Mouse (Mus musculus) forelimb bud, embryonic 11.5 days (tissue): ENCODE data around the gene Prkar1a.

ENCODE experiments used
- DNase-seq: peaks from one replicate; pipeline ENCODE4 v3.0.0-alpha.2; 2012; ENCODE audit warnings: low read depth, low spot score

Prkar1a gene

DNA sequence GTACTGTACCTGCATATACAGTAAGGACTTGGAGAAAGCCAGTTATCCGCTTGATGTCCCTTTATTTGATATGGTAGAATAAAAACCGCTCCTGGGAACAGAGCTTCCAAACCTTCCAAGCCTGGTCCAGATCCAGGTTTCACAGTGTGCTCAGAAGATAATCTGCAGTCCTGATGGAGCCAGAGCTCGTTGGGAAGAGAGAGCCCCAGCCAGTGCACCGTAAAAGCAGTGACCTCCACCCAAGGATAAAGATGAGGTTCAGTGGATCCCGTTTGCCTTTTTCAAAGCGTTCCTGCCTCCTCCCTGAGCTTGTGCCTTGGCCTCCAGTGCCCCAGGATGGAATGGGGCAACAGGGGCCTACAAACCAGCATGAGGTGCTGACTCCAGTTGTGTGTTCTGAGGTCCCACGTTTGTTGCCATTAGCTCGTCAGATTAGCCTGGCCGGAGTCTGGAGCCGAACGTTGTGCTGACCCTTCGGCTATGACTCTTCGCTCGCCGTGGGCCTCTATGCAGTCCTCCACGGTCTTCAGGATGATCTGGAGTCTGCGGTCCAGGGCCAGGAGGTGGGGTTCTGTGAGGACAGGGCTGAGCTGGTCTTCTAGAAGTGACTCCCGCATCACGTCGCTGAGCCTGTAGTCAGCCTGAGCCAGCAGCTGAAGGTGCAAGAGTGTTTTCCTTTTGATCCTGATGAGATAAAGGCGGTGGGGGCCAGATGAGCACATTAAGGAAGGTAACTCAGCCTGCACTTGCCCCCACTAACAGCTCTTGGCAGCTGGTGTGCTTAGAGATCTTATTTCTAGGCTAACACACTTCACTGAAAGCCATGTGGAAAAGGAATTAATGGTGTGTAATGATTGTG is 23.9 kb downstream of the Prkar1a start:
- no peak for DNase-seq

GRCm38 (mm10) chr11:109673741-109674140 is 24.5 kb downstream of the Prkar1a start:
- DNase-seq: no peak

GRCm38 (mm10) chr11:109674542-109674941 is 25.3 kb downstream of the Prkar1a start:
- DNase-seq: no peak

- no peak for DNase-seq
Measured at GRCm38 (mm10) chr11:109675208-109675607, 26.0 kb downstream of the Prkar1a start.

DNA sequence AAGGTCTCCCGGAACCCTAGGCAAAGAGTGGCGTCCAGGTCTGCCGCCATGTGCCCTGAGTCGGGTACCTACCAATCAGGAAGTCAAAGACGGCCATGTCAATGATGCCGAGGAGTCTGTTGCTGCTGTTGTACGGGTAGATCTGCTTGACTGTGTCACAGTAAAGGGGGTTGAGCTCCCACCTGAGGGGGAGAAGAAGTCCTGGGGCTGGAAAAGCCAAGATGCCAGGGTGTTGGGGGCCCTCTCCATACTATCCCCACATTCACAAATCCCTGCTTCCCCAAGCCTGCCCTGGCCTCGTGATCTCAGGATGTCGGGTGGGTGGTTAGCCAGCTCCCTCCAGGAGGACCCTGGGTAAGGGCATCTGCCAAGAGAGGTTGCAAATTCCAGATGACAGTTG is 26.6 kb downstream of the Prkar1a start:
- no peak for DNase-seq

DNA sequence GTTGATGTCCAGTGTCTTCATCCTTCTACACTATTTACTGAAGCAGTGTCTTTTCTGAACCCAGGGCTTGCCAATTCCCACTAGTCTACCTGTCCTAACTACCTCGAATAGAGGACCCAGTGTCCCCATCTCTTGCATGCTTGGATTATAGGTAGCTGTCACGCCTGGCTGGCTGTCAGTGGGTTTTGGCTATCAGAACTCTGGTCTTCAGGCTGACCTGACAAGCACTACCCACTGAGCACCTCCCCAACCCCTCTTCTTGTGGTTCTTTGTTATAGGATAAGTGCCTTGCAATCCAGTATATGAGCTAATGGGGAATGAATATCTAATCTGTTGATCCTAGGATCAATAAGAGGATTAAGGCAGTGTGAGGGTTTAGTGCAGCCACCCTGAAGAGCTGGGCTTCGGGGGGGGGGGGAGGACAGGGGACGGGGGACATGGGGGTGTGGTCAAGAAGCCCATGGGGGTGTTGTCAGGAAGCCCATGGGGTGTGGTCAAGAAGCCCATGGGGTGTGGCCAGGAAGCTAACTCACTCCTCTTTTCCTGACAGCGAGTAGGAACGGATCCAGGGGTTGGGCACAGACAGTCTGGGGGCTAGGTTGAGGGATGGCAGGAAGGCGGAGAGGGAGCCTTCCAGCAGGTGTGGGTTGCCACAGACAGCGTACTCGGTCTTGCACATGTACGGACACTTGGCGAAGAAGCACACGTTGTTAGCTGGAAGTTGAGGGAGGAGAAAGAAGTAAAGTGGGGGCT is 27.6 kb downstream of the Prkar1a start:
- no peak for DNase-seq

DNA sequence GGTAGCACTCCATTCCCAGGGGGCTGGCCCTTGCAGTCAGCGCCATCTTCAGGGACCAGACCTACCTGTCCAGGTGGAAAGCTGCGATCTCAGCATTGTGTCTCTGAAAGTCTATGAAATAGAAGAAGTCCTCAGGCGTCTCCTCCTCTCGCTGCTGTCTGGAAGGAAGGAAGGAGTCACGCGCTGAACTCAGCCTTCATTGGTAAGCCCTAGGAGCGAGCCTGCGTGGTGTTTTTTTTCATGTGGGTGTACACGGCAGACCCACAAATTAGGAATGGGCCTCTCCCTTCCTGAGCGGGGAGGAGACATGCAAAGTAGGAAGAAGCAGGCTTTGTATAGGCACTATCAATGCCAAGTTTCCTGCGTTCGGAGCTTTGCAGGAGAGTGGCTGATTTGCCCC is 29.1 kb downstream of the Prkar1a start:
- DNase-seq: no peak

- DNase-seq: no peak
Measured at GRCm38 (mm10) chr11:109680934-109681333, 31.7 kb downstream of the Prkar1a start.

- DNase-seq: no peak
Measured at GRCm38 (mm10) chr11:109681556-109681955, 32.4 kb downstream of the Prkar1a start.

DNA sequence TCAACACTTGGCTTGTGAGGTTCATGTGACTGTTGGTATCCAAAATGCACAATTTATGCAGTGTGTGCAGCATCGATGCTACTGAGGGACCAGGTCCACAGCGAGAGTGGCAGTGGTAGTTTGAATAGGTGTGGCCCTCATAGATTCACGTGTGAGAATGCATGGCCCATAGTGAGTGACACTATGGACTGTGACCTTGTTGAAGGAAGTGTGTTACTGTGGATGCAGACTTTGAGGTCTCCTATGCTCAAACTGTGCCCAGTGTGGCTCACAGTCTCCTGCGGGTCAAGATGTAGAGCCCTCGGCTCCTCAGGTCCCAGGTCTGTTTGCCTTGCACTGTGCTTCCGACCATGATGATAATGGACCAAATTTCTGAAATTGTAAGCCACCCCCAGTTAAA is 33.0 kb downstream of the Prkar1a start:
- no peak for DNase-seq

- no peak for DNase-seq
Measured at GRCm38 (mm10) chr11:109689539-109689938, 40.3 kb downstream of the Prkar1a start.

DNA sequence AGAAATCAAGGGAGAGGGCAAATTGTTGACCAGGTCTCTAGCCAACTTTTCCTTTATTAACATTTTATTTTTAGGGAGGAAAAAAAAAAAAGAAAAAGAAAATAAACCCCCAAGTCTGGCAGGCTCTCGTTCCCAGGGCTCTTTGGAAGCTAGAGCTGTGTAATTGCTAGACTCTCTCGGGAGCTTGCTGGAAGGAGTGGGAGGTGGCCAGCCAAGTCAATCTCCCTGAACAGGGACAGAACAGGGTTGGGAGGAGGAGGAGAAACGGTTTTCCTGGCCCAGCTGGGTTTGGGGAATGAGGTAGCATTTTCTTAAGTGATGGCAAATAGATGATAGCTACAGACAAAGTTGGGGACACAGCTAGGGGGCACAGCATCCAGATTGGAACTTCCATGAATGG is 43.5 kb downstream of the Prkar1a start:
- DNase-seq: no peak

DNA sequence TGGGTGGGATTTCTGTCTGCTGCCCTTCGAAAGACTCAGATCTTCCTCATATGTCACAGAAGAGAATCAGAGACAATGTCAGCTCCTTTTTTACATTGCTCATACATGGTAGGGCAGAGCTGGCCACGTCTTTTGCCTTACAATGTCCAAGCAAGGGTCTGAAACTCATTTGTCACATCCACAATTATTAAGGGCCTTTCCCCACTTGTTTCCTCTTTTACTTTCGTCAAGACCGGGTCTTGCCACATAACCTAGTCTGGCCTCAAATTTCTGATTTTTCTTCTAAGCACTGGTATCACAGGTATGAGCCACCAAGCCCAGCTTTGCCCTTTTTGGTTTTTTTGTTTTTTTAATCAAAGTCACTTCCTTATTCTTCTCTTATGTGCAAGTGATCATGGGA is 47.3 kb downstream of the Prkar1a start:
- DNase-seq: no peak

GRCm38 (mm10) chr11:109697089-109697643 is 48.0 kb downstream of the Prkar1a start:
- DNase-seq: no peak

DNA sequence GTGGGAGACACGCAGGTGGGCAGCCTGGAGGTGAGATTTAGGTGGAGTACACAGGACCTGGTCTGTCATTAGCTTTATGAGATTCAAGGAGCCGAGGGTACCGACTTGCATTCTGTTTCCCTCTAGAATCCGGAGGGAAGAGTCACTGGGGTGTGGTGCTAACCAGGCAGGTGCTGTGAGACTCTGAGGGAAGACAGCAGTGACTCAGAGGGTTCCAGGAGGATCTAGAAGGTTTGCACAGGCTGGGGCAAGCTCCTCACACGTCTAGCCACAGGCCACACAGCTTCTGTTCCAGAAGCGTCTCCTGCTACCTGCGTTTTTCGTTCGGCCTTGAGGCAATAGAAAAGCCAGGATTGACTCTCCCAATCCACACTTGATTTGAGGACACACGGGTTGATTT is 49.5 kb downstream of the Prkar1a start:
- DNase-seq: no peak

DNA sequence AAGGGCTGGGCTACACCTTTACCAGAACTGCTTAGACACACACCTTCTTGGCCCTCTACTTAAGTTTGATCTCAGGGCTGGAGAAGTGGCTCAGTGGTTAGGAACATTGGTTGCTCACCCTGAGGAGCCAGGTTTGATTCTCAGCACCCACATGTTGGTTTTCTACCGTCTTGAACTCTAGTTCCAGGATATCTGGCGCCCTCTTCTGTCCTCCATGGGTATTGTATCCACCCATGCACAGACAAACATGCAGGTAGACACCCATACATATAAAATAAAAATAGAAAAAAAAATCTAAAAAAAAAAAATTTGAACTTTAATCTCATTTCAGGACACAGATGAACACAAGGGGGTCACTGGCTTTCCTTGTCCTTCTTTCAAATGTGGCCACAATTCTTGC is 50.6 kb downstream of the Prkar1a start:
- no peak for DNase-seq

DNA sequence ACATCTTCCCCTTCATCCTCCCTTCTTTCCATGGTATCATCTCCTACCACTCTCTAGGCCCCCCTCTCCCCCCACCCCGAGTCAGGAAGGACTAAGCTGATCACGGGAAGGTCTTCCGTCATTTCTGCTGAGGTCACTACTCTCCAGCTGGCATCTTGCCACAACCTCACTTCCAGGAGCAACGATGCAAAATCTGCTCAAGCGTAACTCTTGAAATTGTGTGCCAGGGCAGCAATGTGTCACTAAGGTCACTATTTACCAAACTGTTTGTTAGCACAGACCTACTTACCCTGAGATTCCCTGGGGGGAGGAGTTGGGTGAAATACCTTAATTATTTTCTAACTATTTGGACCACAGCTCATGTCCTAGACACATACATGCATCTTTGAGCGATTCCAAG is 51.6 kb downstream of the Prkar1a start:
- no peak for DNase-seq

GRCm38 (mm10) chr11:109702031-109702815 is 53.0 kb downstream of the Prkar1a start:
- no peak for DNase-seq

DNA sequence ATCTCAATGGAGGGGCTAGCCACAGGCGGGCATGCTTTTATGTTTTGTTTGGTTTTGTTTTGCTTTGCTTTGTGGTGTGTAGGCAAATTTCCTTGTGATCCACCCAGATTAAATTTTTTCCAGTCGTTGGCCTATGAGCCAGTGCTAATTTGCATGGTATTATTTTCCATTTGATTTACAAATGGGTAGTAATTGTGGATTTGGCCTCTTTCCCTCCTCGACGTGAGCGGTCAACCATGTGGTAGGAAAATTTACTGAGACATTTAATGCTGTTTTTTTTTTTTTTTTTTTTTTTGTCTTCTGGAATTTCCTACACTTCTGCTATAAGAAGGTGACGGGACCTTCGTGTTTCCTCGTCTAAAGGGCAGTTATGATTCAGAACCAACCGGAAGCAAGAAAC is 54.6 kb downstream of the Prkar1a start:
- no peak for DNase-seq

GRCm38 (mm10) chr11:109704311-109705205 is 55.4 kb downstream of the Prkar1a start:
- DNase-seq: no peak
